Mouse (Mus musculus): ENCODE data around the gene Ifitm1.
"Not testable (repeated sequence)": the region's sequence is repeated elsewhere in the genome, so short reads cannot be mapped to it uniquely, and the experiment has no call there.

Ifitm1 gene

GRCm38 (mm10) chr7:140974940-140975339 lies 7.9 kb downstream of the Ifitm1 start:
- no peak for DNase-seq (ENCODE audit: low spot score in 2 of 2)

GRCm38 (mm10) chr7:140975465-140975864 lies 8.4 kb downstream of the Ifitm1 start:
- DNase-seq (ENCODE audit: low spot score in 2 of 2), result no peak

GRCm38 (mm10) chr7:140976720-140977119 lies 9.7 kb downstream of the Ifitm1 start:
- DNase-seq (ENCODE audit: low spot score in 2 of 2), result not testable (repeated sequence)

GRCm38 (mm10) chr7:140981704-140982103 lies 14.7 kb downstream of the Ifitm1 start:
- DNase-seq (ENCODE audit: low spot score in 2 of 2), result no peak

- no peak for DNase-seq (ENCODE audit: low spot score in 2 of 2)
These were observed 15.9 kb downstream of the Ifitm1 start for GRCm38 (mm10) chr7:140982971-140983370.

- DNase-seq (ENCODE audit: low spot score in 2 of 2), result no peak
These were observed 20.4 kb downstream of the Ifitm1 start for GRCm38 (mm10) chr7:140987182-140988138.

- no peak for DNase-seq (ENCODE audit: low spot score in 2 of 2)
These were observed 22.0 kb downstream of the Ifitm1 start for GRCm38 (mm10) chr7:140989022-140989421.

GRCm38 (mm10) chr7:140990185-140990584 lies 23.2 kb downstream of the Ifitm1 start:
- DNase-seq (ENCODE audit: low spot score in 2 of 2), result no peak

GRCm38 (mm10) chr7:140990622-140991021 lies 23.6 kb downstream of the Ifitm1 start:
- DNase-seq (ENCODE audit: low spot score in 2 of 2), result no peak

GRCm38 (mm10) chr7:140991117-140991689 lies 24.2 kb downstream of the Ifitm1 start:
- DNase-seq (ENCODE audit: low spot score in 2 of 2), result no peak

GRCm38 (mm10) chr7:140997817-140998216 lies 30.8 kb downstream of the Ifitm1 start:
- DNase-seq (ENCODE audit: low spot score in 2 of 2), result no peak

- no peak for DNase-seq (ENCODE audit: low spot score in 2 of 2)
These were observed 32.1 kb downstream of the Ifitm1 start for GRCm38 (mm10) chr7:140998853-140999700.

GRCm38 (mm10) chr7:141000881-141001708 lies 34.1 kb downstream of the Ifitm1 start:
- DNase-seq (ENCODE audit: low spot score in 2 of 2), result no peak

- no peak for DNase-seq (ENCODE audit: low spot score in 2 of 2)
These were observed 36.4 kb downstream of the Ifitm1 start for GRCm38 (mm10) chr7:141003248-141004010.

- no peak for DNase-seq (ENCODE audit: low spot score in 2 of 2)
These were observed 39.4 kb downstream of the Ifitm1 start for GRCm38 (mm10) chr7:141006446-141006845.

- DNase-seq (ENCODE audit: low spot score in 2 of 2), result no peak
These were observed 39.9 kb downstream of the Ifitm1 start for GRCm38 (mm10) chr7:141006914-141007313.

GRCm38 (mm10) chr7:141008312-141008761 lies 41.3 kb downstream of the Ifitm1 start:
- DNase-seq (ENCODE audit: low spot score in 2 of 2), result no peak

GRCm38 (mm10) chr7:141008938-141009660 lies 42.1 kb downstream of the Ifitm1 start:
- DNase-seq (ENCODE audit: low spot score in 2 of 2), result peak; percentile 47 to 79

- DNase-seq (ENCODE audit: low spot score in 2 of 2), result no peak
These were observed 42.6 kb downstream of the Ifitm1 start for GRCm38 (mm10) chr7:141009665-141010064.

- no peak for DNase-seq (ENCODE audit: low spot score in 2 of 2)
These were observed 43.6 kb downstream of the Ifitm1 start, which contains the start of gene Ifitm3 for GRCm38 (mm10) chr7:141010593-141010992. TSS of gene Ifitm3 (minus strand) at chr7:141010770.

All from thymus, postnatal 10 days (tissue).